Mouse (Mus musculus): ENCODE measurements at regions not wholly inside any gene's neighbourhood (a gene's known extent, or its start where the extent isn't known, plus 50 kb on each side); places are given as distances from the start of the nearest gene placed in this dataset.

DNA sequence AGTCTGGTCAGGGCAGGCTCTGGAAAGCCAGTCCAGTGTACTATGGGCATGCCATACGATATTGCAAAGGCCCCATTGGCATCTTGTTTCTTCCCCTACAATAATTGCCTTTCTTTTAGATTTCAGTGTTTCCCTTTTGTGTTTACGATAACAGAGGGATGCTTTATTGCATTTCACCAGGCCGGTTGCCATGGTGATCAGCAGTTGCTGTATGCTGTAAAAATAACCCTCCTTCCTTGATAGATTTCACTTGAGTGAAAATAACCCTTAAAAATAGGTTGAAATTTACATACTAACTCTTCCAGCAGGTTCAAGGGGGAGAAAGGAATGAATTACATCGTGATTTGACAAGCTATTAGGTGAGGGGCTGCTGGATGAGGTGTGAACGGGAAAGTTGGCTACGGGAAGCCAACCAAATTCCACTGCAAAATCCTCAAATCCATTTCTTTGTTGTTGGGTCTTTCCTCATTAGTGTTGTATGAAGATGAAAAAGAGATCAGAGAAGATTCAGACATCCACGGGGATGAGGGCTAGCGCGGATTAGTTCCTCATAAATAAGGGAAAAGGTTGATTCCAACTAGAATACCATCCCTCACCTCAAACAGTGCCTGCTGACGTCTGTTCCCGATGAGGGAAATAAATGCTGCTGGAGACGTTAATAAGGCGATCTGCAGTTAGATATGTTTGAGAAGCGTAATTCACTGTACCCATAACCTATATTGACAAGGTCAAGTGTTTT lies 539.6 kb downstream of the Nuf2 start:
- TF ChIP-seq CTCF (IDR thresholded peaks at IDR 0.05; ENCODE audit: extremely low read depth, insufficient read depth, low read length) = no peak
- no peak for TF ChIP-seq POLR2A (IDR thresholded peaks at IDR 0.05; ENCODE audit: extremely low read depth, insufficient read depth, low read length)
